Mouse (Mus musculus): Measurements from ENCODE around the gene Mbd3. TPM values are rescaled to one million over a fixed set of nuclear protein-coding genes. Genes with fewer than 3 reads are reported as not detected.

Gene Mbd3
- polyA plus RNA-seq, 1 experiment, result 135 TPM

GRCm38 (mm10) chr10:80403044-80403692, 3.8 kb upstream of the Mbd3 start:
- Histone ChIP-seq H3K4me1 (ENCODE audit: control insufficient read depth, insufficient read depth, low read length) (peaks cover 13% of the 10 kb centered on the region), H3K36me3 (ENCODE audit: control insufficient read depth, insufficient read depth, low read length) (no peaks in the 10 kb centered on the region; the same call in none of the 2 replicates), H3K4me3 (ENCODE audit: control insufficient read depth, low read depth, low read length) (no peak overlapping the region), H3K27ac (ENCODE audit: control insufficient read depth, insufficient read depth, low read depth, low read length) (no peak overlapping the region), H3K27me3 (ENCODE audit: control insufficient read depth, insufficient read depth, low read length) (no peaks in the 10 kb centered on the region)
- TF ChIP-seq POLR2A (IDR thresholded peaks at IDR 0.05; ENCODE audit: control insufficient read depth, low read depth, low read length) (no peak), CTCF (IDR thresholded peaks at IDR 0.05; ENCODE audit: control insufficient read depth, insufficient read depth, insufficient replicate concordance, low read depth, low read length) (peak; percentile 77; the same call in 1 of the 2 replicates)

- no peaks in the 10 kb centered on the region for H3K27me3 ChIP-seq (ENCODE audit: control insufficient read depth, insufficient read depth, low read length)
- H3K27ac ChIP-seq (ENCODE audit: control insufficient read depth, insufficient read depth, low read depth, low read length), result no peak overlapping the region; the same call in 1 of the 2 replicates
- H3K4me1 ChIP-seq (ENCODE audit: control insufficient read depth, insufficient read depth, low read length), result peaks cover 15% of the 10 kb centered on the region
- no peak overlapping the region for H3K4me3 ChIP-seq (ENCODE audit: control insufficient read depth, low read depth, low read length)
- no peak for TF ChIP-seq CTCF (IDR thresholded peaks at IDR 0.05; ENCODE audit: control insufficient read depth, insufficient read depth, insufficient replicate concordance, low read depth, low read length)
- TF ChIP-seq POLR2A (IDR thresholded peaks at IDR 0.05; ENCODE audit: control insufficient read depth, low read depth, low read length), result no peak
- H3K36me3 ChIP-seq (ENCODE audit: control insufficient read depth, insufficient read depth, low read length), result no peaks in the 10 kb centered on the region; the same call in none of the 2 replicates
Observed at GRCm38 (mm10) chr10:80400704-80401161, 1.4 kb upstream of the Mbd3 start.

GRCm38 (mm10) chr10:80399973-80400703, 788 bp upstream of the Mbd3 start:
- TF ChIP-seq CTCF (IDR thresholded peaks at IDR 0.05; ENCODE audit: control insufficient read depth, insufficient read depth, insufficient replicate concordance, low read depth, low read length), result no peak
- no peak for TF ChIP-seq POLR2A (IDR thresholded peaks at IDR 0.05; ENCODE audit: control insufficient read depth, low read depth, low read length)
- Histone ChIP-seq H3K27ac (ENCODE audit: control insufficient read depth, insufficient read depth, low read depth, low read length) (peak overlapping the region; percentile 89), H3K27me3 (ENCODE audit: control insufficient read depth, insufficient read depth, low read length) (no peaks in the 10 kb centered on the region), H3K36me3 (ENCODE audit: control insufficient read depth, insufficient read depth, low read length) (no peaks in the 10 kb centered on the region; the same call in none of the 2 replicates), H3K4me1 (ENCODE audit: control insufficient read depth, insufficient read depth, low read length) (peaks cover 15% of the 10 kb centered on the region), H3K4me3 (ENCODE audit: control insufficient read depth, low read depth, low read length) (peak overlapping the region; percentile 93)

GRCm38 (mm10) chr10:80398719-80399190, 595 bp downstream of the Mbd3 start:
- H3K4me1 ChIP-seq (ENCODE audit: control insufficient read depth, insufficient read depth, low read length), result peaks cover 15% of the 10 kb centered on the region
- peak; percentile 86 for TF ChIP-seq POLR2A (IDR thresholded peaks at IDR 0.05; ENCODE audit: control insufficient read depth, low read depth, low read length)
- peak; percentile 22; the same call in 1 of the 2 replicates for TF ChIP-seq CTCF (IDR thresholded peaks at IDR 0.05; ENCODE audit: control insufficient read depth, insufficient read depth, insufficient replicate concordance, low read depth, low read length)
- H3K4me3 ChIP-seq (ENCODE audit: control insufficient read depth, low read depth, low read length), result peak overlapping the region; percentile 93
- no peaks in the 10 kb centered on the region for H3K27me3 ChIP-seq (ENCODE audit: control insufficient read depth, insufficient read depth, low read length)
- H3K36me3 ChIP-seq (ENCODE audit: control insufficient read depth, insufficient read depth, low read length), result no peaks in the 10 kb centered on the region; the same call in none of the 2 replicates
- H3K27ac ChIP-seq (ENCODE audit: control insufficient read depth, insufficient read depth, low read depth, low read length), result peak overlapping the region; percentile 99

- TF ChIP-seq POLR2A (IDR thresholded peaks at IDR 0.05; ENCODE audit: control insufficient read depth, low read depth, low read length), result no peak
- TF ChIP-seq CTCF (IDR thresholded peaks at IDR 0.05; ENCODE audit: control insufficient read depth, insufficient read depth, insufficient replicate concordance, low read depth, low read length), result no peak
- H3K36me3 ChIP-seq (ENCODE audit: control insufficient read depth, insufficient read depth, low read length), result no peaks in the 10 kb centered on the region; the same call in none of the 2 replicates
- H3K27ac ChIP-seq (ENCODE audit: control insufficient read depth, insufficient read depth, low read depth, low read length), result peak overlapping the region; percentile 1; the same call in 1 of the 2 replicates
- H3K4me1 ChIP-seq (ENCODE audit: control insufficient read depth, insufficient read depth, low read length), result peaks cover 15% of the 10 kb centered on the region
- H3K27me3 ChIP-seq (ENCODE audit: control insufficient read depth, insufficient read depth, low read length), result no peaks in the 10 kb centered on the region
- H3K4me3 ChIP-seq (ENCODE audit: control insufficient read depth, low read depth, low read length), result peak overlapping the region; percentile 93
Observed at GRCm38 (mm10) chr10:80398174-80398535, 1.2 kb downstream of the Mbd3 start.

- H3K4me1 ChIP-seq (ENCODE audit: control insufficient read depth, insufficient read depth, low read length), result peaks cover 15% of the 10 kb centered on the region
- H3K27ac ChIP-seq (ENCODE audit: control insufficient read depth, insufficient read depth, low read depth, low read length), result no peak overlapping the region
- H3K27me3 ChIP-seq (ENCODE audit: control insufficient read depth, insufficient read depth, low read length), result no peaks in the 10 kb centered on the region
- H3K4me3 ChIP-seq (ENCODE audit: control insufficient read depth, low read depth, low read length), result no peak overlapping the region
- no peak for TF ChIP-seq POLR2A (IDR thresholded peaks at IDR 0.05; ENCODE audit: control insufficient read depth, low read depth, low read length)
- TF ChIP-seq CTCF (IDR thresholded peaks at IDR 0.05; ENCODE audit: control insufficient read depth, insufficient read depth, insufficient replicate concordance, low read depth, low read length), result no peak
- H3K36me3 ChIP-seq (ENCODE audit: control insufficient read depth, insufficient read depth, low read length), result no peaks in the 10 kb centered on the region; the same call in none of the 2 replicates
Observed at GRCm38 (mm10) chr10:80397524-80398173, 1.7 kb downstream of the Mbd3 start.
